Mouse (Mus musculus): ENCODE data around the gene Gpsm3. TPM values are rescaled to one million over a fixed set of nuclear protein-coding genes. Genes with fewer than 3 reads are reported as not detected.

The Gpsm3 gene
- polyA plus RNA-seq, 1 experiment from 2014 or later = 3.4 TPM

DNA sequence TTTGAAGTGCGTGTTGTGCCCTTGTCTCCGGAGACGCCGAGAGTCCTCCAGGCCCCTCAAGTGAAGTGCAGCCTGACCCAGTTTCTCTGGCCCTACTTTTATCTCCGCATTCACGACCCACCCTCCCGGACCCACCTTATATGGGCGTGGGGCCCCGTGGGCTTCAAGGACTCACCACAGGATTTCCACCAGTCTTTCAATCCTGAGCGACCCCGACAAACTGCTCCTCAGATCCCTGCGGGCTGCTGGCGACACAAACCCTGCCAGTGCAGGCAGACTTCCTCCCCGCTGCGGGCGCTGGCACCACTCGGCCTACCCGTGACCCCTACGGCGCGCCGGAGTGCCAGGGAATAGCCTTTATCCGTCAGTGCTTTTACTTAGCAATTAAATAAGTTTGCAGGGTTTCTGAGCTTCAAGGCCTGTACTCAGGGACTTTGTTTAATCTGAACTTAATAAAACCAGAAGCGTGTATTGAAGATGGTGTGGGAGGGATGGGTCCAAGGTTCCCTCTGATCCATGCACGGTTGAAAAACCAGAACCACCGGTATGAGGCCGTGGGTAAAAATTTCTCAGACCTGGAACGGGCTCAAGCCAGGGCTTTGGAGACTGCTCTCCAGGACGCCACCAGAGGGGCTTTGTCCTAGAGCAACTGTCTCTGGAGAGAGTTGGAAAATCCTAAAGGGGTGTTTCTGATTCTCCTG, 38.5 kb downstream of the Gpsm3 start, which contains the start of gene Ppt2:
Gene Ppt2, minus strand, starts transcription at position 568 of the 701 bp plus-strand sequence.
- Histone ChIP-seq H3K27me3 (replicated peaks; ENCODE audit: control insufficient read depth, insufficient read depth, low read length) (peaks cover 3% of the 10 kb centered on the region; the same call in 1 of the 2 replicates), H3K4me1 (ENCODE audit: control insufficient read depth, insufficient read depth, low read depth, low read length) (peaks cover 45% of the 10 kb centered on the region)

GRCm38 (mm10) chr17:34628644-34628967, 39.0 kb downstream of the Gpsm3 start:
- peak overlapping the region; percentile 84 for H3K4me2 ChIP-seq (ENCODE audit: low read length)
- 0 out of 2 replicates have a peak, but pooled peaks cover under 1% of the 10 kb centered on the region for H3K36me3 ChIP-seq (ENCODE audit: control insufficient read depth, insufficient read depth, low read length)
- H3K9me3 ChIP-seq (ENCODE audit: control insufficient read depth, low read length) = no peaks in the 10 kb centered on the region
- peak overlapping the region; percentile 62 for H3K4me3 ChIP-seq (ENCODE audit: low read length)
- no peak for ATAC-seq
- peaks cover 45% of the 10 kb centered on the region for H3K4me1 ChIP-seq (ENCODE audit: control insufficient read depth, insufficient read depth, low read depth, low read length)
- peaks cover 3% of the 10 kb centered on the region; the same call in 1 of the 2 replicates for H3K27me3 ChIP-seq (replicated peaks; ENCODE audit: control insufficient read depth, insufficient read depth, low read length)
- WGBS = 24% methylated on average over 5 of the region's 5 CpGs
- H3K27ac ChIP-seq (ENCODE audit: low read depth, low read length) = peak overlapping the region; percentile 55
- peak overlapping the region; percentile 61 for H3K9ac ChIP-seq (ENCODE audit: low read depth, low read length)

More for the DNA sequence above, 38.5 kb downstream of the Gpsm3 start, which contains the start of gene Ppt2:
- H3K27ac ChIP-seq (ENCODE audit: low read depth, low read length) = peak within 1 kb of the TSS; percentile 95
- H3K4me3 ChIP-seq (ENCODE audit: low read length) = peak within 1 kb of the TSS; percentile 62
- peak within 1 kb of the TSS; percentile 76 for H3K9ac ChIP-seq (ENCODE audit: low read depth, low read length)
- H3K9me3 ChIP-seq (ENCODE audit: control insufficient read depth, low read length) = no peaks in the 10 kb centered on the region
- H3K36me3 ChIP-seq (ENCODE audit: control insufficient read depth, insufficient read depth, low read length) = 0 out of 2 replicates have a peak, but pooled peaks cover 3% of the 10 kb centered on the region
- no peak for ATAC-seq
- 4% methylated on average over 29 of the region's 29 CpGs for WGBS
- H3K4me2 ChIP-seq (ENCODE audit: low read length) = peak within 1 kb of the TSS; percentile 84

GRCm38 (mm10) chr17:34629221-34629751, 39.7 kb downstream of the Gpsm3 start, which contains the start of gene Prrt1:
Gene Prrt1, plus strand, starts transcription at chr17:34629533.
- Histone ChIP-seq H3K36me3 (ENCODE audit: control insufficient read depth, insufficient read depth, low read length) (no peaks in the 10 kb centered on the region), H3K9me3 (ENCODE audit: control insufficient read depth, low read length) (no peaks in the 10 kb centered on the region), H3K27me3 (replicated peaks; ENCODE audit: control insufficient read depth, insufficient read depth, low read length) (peaks cover 3% of the 10 kb centered on the region; the same call in 1 of the 2 replicates), H3K4me1 (ENCODE audit: control insufficient read depth, insufficient read depth, low read depth, low read length) (peaks cover 45% of the 10 kb centered on the region), H3K4me2 (ENCODE audit: low read length) (peak within 1 kb of the TSS; percentile 84), H3K4me3 (ENCODE audit: low read length) (peak within 1 kb of the TSS; percentile 62), H3K9ac (ENCODE audit: low read depth, low read length) (peak within 1 kb of the TSS; percentile 76), H3K27ac (ENCODE audit: low read depth, low read length) (peak within 1 kb of the TSS; percentile 95)
- WGBS = 2% methylated on average over 16 of the region's 16 CpGs
- ATAC-seq = peak; percentile 51

DNA sequence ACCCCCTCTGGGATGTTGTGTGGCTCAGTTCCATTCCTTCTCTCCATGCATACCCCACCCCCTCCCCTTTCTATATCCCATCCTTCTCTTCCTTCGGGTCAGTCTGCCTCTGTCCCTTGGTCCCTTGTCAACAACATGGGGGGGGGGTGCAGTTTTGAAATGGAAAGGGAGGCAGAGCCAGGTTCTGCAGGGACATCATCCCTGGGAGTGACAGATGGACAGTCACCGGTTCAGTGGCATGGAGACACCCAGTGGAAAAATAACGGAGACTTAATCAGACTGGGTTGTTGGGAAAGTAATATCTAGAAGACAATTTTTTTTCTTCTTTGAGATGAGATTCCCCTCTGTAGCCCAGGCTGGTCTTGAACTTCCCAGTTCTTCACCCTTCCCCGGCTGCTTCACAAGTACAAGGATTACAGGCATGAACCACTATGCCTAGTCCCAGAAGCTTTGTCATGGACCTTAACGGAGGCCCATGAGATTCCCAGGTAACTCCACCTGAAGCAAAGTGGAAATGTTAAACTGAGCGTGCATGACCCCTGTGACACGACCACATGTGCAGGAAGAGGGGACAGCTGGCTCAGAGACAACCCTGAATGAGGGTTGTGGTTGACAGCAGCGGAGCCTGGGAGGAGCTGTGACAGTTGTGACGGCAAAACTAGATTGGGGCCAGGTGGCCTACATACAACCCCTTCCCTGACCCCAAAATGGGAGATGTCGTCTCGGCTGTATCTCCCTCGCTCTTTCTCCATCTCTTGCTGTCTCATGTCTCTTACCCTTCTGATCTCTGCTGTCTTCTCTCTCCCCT, 40.4 kb downstream of the Gpsm3 start:
- H3K36me3 ChIP-seq (ENCODE audit: control insufficient read depth, insufficient read depth, low read length) = no peaks in the 10 kb centered on the region
- peaks cover 3% of the 10 kb centered on the region; the same call in 1 of the 2 replicates for H3K27me3 ChIP-seq (replicated peaks; ENCODE audit: control insufficient read depth, insufficient read depth, low read length)
- ATAC-seq = no peak
- H3K9me3 ChIP-seq (ENCODE audit: control insufficient read depth, low read length) = no peaks in the 10 kb centered on the region
- peak overlapping the region; percentile 84 for H3K4me2 ChIP-seq (ENCODE audit: low read length)
- peak overlapping the region; percentile 19; the same call in 1 of the 2 replicates for H3K27ac ChIP-seq (ENCODE audit: low read depth, low read length)
- H3K9ac ChIP-seq (ENCODE audit: low read depth, low read length) = peak overlapping the region; percentile 65
- H3K4me1 ChIP-seq (ENCODE audit: control insufficient read depth, insufficient read depth, low read depth, low read length) = peaks cover 45% of the 10 kb centered on the region
- 17% methylated on average over 12 of the region's 12 CpGs for WGBS
- H3K4me3 ChIP-seq (ENCODE audit: low read length) = peak overlapping the region; percentile 62

DNA sequence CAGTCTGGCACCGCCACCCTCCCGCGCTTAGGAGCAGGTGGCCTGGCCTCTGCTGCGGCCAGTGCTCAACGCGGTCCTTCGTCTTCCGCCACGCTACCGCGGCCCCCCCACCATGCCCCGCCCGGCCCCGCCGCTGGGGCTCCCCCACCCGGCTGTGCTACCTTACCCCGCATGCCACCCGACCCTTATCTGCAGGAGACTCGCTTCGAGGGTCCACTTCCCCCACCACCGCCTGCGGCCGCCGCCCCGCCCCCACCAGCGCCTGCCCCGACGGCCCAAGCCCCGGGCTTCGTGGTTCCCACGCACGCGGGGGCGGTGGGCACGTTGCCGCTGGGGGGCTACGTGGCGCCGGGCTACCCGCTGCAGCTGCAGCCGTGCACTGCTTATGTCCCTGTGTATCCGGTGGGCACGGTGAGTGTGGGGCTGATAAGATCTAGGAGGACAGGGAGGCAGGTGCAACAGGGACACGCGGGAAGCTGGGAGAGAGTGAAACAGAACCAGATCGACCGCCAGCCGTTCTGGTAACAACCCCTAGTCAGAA, 41.2 kb downstream of the Gpsm3 start:
- H3K4me2 ChIP-seq (ENCODE audit: low read length) = peak overlapping the region; percentile 84
- peak overlapping the region; percentile 62 for H3K4me3 ChIP-seq (ENCODE audit: low read length)
- peaks cover 3% of the 10 kb centered on the region; the same call in 1 of the 2 replicates for H3K27me3 ChIP-seq (replicated peaks; ENCODE audit: control insufficient read depth, insufficient read depth, low read length)
- no peak overlapping the region for H3K27ac ChIP-seq (ENCODE audit: low read depth, low read length)
- WGBS = 3% methylated on average over 43 of the region's 48 CpGs
- H3K4me1 ChIP-seq (ENCODE audit: control insufficient read depth, insufficient read depth, low read depth, low read length) = peaks cover 45% of the 10 kb centered on the region
- no peaks in the 10 kb centered on the region for H3K9me3 ChIP-seq (ENCODE audit: control insufficient read depth, low read length)
- peak overlapping the region; percentile 65 for H3K9ac ChIP-seq (ENCODE audit: low read depth, low read length)
- no peaks in the 10 kb centered on the region for H3K36me3 ChIP-seq (ENCODE audit: control insufficient read depth, insufficient read depth, low read length)
- no peak for ATAC-seq

- Histone ChIP-seq H3K36me3 (ENCODE audit: control insufficient read depth, insufficient read depth, low read length) (no peaks in the 10 kb centered on the region), H3K4me1 (ENCODE audit: control insufficient read depth, insufficient read depth, low read depth, low read length) (peaks cover 39% of the 10 kb centered on the region), H3K4me2 (ENCODE audit: low read length) (peak overlapping the region; percentile 84), H3K9me3 (ENCODE audit: control insufficient read depth, low read length) (no peaks in the 10 kb centered on the region), H3K27me3 (replicated peaks; ENCODE audit: control insufficient read depth, insufficient read depth, low read length) (peaks cover 3% of the 10 kb centered on the region; the same call in 1 of the 2 replicates), H3K27ac (ENCODE audit: low read depth, low read length) (no peak overlapping the region), H3K4me3 (ENCODE audit: low read length) (peak overlapping the region; percentile 37), H3K9ac (ENCODE audit: low read depth, low read length) (peak overlapping the region; percentile 57)
- no peak for ATAC-seq
- WGBS = 3% methylated on average over 11 of the region's 12 CpGs
These were observed 42.0 kb downstream of the Gpsm3 start for GRCm38 (mm10) chr17:34631647-34632046.

DNA sequence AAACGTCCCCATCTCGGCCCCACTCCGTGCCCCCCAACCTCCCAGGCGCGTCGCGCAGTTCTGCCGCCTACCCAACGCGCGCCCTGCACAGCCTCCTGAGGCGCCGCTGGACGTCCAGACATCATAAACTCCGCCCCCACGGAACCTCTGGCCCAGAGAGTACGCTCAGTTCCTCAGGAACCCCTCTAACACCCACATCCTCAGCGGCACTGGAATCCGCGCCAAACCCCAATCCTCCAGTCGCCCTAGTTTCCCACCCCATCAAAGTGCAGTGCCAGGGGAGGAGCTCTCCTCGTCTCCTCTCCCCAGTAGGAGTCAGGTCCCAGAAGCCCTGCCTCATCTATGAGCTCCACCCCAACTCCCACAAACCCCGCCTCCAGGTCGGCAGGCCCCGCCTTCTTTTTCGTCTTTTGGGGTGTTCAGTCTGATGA, 42.7 kb downstream of the Gpsm3 start:
- no peaks in the 10 kb centered on the region for H3K36me3 ChIP-seq (ENCODE audit: control insufficient read depth, insufficient read depth, low read length)
- H3K9ac ChIP-seq (ENCODE audit: low read depth, low read length) = peak overlapping the region; percentile 57
- peaks cover 39% of the 10 kb centered on the region for H3K4me1 ChIP-seq (ENCODE audit: control insufficient read depth, insufficient read depth, low read depth, low read length)
- no peaks in the 10 kb centered on the region for H3K9me3 ChIP-seq (ENCODE audit: control insufficient read depth, low read length)
- H3K27me3 ChIP-seq (replicated peaks; ENCODE audit: control insufficient read depth, insufficient read depth, low read length) = peaks cover 3% of the 10 kb centered on the region; the same call in 1 of the 2 replicates
- WGBS = 5% methylated on average over 26 of the region's 26 CpGs
- H3K4me2 ChIP-seq (ENCODE audit: low read length) = peak overlapping the region; percentile 84
- H3K27ac ChIP-seq (ENCODE audit: low read depth, low read length) = no peak overlapping the region
- H3K4me3 ChIP-seq (ENCODE audit: low read length) = peak overlapping the region; percentile 37
- ATAC-seq = no peak

DNA sequence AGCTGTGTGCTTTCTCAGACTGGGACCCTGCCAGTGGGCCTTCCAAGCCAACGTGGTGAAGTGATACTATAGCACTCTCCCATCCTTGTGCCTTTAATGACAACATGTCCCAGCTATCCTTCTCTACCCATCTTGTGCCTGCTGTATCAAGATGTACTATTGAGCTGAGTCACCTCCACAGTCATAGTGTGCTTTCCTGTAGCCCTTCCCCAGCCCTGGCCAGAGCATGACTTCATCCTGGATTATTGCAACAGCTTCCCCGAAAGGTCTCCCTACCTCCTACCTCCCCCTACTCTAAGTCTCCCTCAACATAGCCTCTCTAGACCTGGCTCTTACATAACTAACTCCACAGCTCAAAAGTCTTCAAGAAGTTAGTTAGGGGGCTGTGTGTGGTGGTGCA, 46.1 kb downstream of the Gpsm3 start:
- no peak overlapping the region for H3K4me3 ChIP-seq (ENCODE audit: low read length)
- WGBS = 69% methylated on average over 2 of the region's 2 CpGs
- no peak overlapping the region for H3K27ac ChIP-seq (ENCODE audit: low read depth, low read length)
- H3K4me2 ChIP-seq (ENCODE audit: low read length) = no peak overlapping the region
- H3K4me1 ChIP-seq (ENCODE audit: control insufficient read depth, insufficient read depth, low read depth, low read length) = peaks cover 14% of the 10 kb centered on the region
- no peak overlapping the region for H3K9ac ChIP-seq (ENCODE audit: low read depth, low read length)
- H3K27me3 ChIP-seq (replicated peaks; ENCODE audit: control insufficient read depth, insufficient read depth, low read length) = peaks cover 3% of the 10 kb centered on the region; the same call in 1 of the 2 replicates
- no peaks in the 10 kb centered on the region for H3K36me3 ChIP-seq (ENCODE audit: control insufficient read depth, insufficient read depth, low read length)
- no peaks in the 10 kb centered on the region for H3K9me3 ChIP-seq (ENCODE audit: control insufficient read depth, low read length)
- ATAC-seq = no peak

All from hindbrain, embryonic 16.5 days (tissue).